Mouse (Mus musculus): Measurements from ENCODE around the gene Ccdc24. TPM values are rescaled to one million over a fixed set of nuclear protein-coding genes. Genes with fewer than 3 reads are reported as not detected.

The Ccdc24 gene
- polyA plus RNA-seq, 1 experiment from 2014 or later, result 1.4 TPM

DNA sequence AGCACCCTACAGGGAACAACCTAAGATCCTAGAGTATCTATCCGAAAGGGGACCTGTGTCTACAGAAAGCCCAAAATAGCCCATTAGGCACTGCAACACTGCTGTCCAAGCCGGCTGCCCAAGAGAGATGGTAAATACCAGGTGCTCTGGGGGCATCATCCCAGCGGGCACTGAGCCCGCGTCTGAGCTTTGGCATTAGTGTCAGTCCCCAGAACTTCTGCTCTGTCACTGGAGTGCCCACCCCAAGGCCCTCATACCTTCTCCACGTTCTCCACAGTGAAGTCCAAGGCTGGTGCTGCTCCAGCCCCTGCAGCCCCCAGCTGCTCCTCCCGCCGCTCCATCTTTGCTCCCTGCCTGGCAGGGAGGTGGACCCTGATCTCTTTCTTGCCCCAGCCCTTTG lies 41.7 kb upstream of the Ccdc24 start:
- no peak for ATAC-seq (ENCODE audit: low FRiP score)

DNA sequence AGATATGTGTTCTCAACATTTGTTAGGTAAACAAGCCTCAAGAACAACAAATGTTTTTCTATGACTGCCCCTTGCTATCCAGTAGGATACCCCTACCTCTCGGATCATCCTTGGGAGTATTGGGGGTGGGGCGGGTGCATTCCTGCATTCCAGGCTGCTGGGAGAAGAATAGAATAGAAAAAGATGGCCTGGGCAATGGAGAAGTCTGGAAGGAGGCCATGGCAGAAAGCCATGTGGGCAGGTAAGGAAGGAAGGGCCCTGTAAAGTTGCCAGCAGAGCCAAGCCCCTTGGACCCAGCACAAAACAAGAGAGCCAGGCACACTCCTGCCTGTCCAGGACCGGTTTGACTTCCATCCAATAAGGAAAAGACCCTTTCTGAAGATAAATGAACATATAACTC lies 41.1 kb upstream of the Ccdc24 start:
- Histone ChIP-seq H3K9me3 (ENCODE audit: control insufficient read depth, low read length) (no peaks in the 10 kb centered on the region), H3K4me3 (ENCODE audit: low read depth, low read length) (no peak overlapping the region; the same call in 1 of the 2 replicates), H3K4me1 (ENCODE audit: control insufficient read depth, insufficient read depth, low read length) (peaks cover 22% of the 10 kb centered on the region), H3K4me2 (peak overlapping the region; percentile 98), H3K27me3 (ENCODE audit: control insufficient read depth, insufficient read depth, low read length) (no peaks in the 10 kb centered on the region), H3K9ac (ENCODE audit: low read length) (no peak overlapping the region; the same call in 1 of the 2 replicates), H3K27ac (ENCODE audit: low read depth, low read length) (no peak overlapping the region), H3K36me3 (ENCODE audit: control insufficient read depth, insufficient read depth, low read length) (peaks cover 5% of the 10 kb centered on the region)
- 46% methylated on average over 3 of the region's 3 CpGs for WGBS
- DNase-seq (ENCODE audit: low spot score, missing footprints) (no peak), ATAC-seq (ENCODE audit: low FRiP score) (no peak)

More for the DNA sequence above, 41.7 kb upstream of the Ccdc24 start:
- no peaks in the 10 kb centered on the region for H3K9me3 ChIP-seq (ENCODE audit: control insufficient read depth, low read length)
- peak overlapping the region; percentile 98 for H3K4me2 ChIP-seq
- DNase-seq (ENCODE audit: low spot score, missing footprints), result no peak
- peaks cover 5% of the 10 kb centered on the region for H3K36me3 ChIP-seq (ENCODE audit: control insufficient read depth, insufficient read depth, low read length)
- no peak overlapping the region for H3K27ac ChIP-seq (ENCODE audit: low read depth, low read length)
- H3K9ac ChIP-seq (ENCODE audit: low read length), result peak overlapping the region; percentile 83
- peak overlapping the region; percentile 77 for H3K4me3 ChIP-seq (ENCODE audit: low read depth, low read length)
- WGBS, result 20% methylated on average over 8 of the region's 8 CpGs
- no peaks in the 10 kb centered on the region for H3K27me3 ChIP-seq (ENCODE audit: control insufficient read depth, insufficient read depth, low read length)
- peaks cover 20% of the 10 kb centered on the region for H3K4me1 ChIP-seq (ENCODE audit: control insufficient read depth, insufficient read depth, low read length)

DNA sequence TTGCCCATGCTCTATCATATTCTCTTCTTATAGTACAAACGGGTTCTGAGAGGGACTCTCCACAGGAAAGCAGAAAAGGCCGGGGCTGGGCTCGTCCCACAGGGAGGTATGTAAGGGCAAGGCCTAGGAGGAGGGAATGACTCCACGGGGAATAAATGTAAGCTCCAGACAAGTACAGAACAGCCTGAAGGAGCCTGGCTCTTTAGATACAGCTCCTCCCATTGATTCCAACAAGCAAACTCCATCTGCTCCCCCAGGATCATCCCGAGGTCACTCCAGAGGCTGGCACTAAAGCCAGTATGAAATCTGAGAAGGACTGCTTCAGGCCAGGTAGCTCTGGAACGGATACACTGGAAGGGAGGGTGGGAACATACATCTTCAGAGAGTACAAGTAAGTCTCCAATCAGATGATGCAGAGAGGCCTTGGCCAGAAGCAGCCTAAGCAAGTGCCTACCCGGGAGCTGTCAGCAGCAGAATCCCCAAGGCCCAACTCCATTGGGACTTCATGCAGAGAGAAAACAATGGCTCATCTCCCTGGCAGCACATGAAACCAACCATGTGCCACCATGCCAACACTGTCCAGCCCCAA lies 40.4 kb upstream of the Ccdc24 start:
- 76% methylated on average over 7 of the region's 7 CpGs for WGBS
- Histone ChIP-seq H3K27me3 (ENCODE audit: control insufficient read depth, insufficient read depth, low read length) (no peaks in the 10 kb centered on the region), H3K9ac (ENCODE audit: low read length) (no peak overlapping the region), H3K4me2 (peak overlapping the region; percentile 98; the same call in 1 of the 2 replicates), H3K4me1 (ENCODE audit: control insufficient read depth, insufficient read depth, low read length) (peaks cover 22% of the 10 kb centered on the region), H3K4me3 (ENCODE audit: low read depth, low read length) (no peak overlapping the region), H3K27ac (ENCODE audit: low read depth, low read length) (no peak overlapping the region), H3K36me3 (ENCODE audit: control insufficient read depth, insufficient read depth, low read length) (peaks cover 5% of the 10 kb centered on the region), H3K9me3 (ENCODE audit: control insufficient read depth, low read length) (no peaks in the 10 kb centered on the region)
- DNase-seq (ENCODE audit: low spot score, missing footprints) (no peak), ATAC-seq (ENCODE audit: low FRiP score) (no peak)

GRCm38 (mm10) chr4:117912131-117912561 lies 39.8 kb upstream of the Ccdc24 start:
- Histone ChIP-seq H3K27ac (ENCODE audit: low read depth, low read length) (no peak overlapping the region), H3K9me3 (ENCODE audit: control insufficient read depth, low read length) (no peaks in the 10 kb centered on the region), H3K4me1 (ENCODE audit: control insufficient read depth, insufficient read depth, low read length) (peaks cover 22% of the 10 kb centered on the region), H3K27me3 (ENCODE audit: control insufficient read depth, insufficient read depth, low read length) (no peaks in the 10 kb centered on the region), H3K9ac (ENCODE audit: low read length) (no peak overlapping the region), H3K4me2 (no peak overlapping the region), H3K4me3 (ENCODE audit: low read depth, low read length) (no peak overlapping the region), H3K36me3 (ENCODE audit: control insufficient read depth, insufficient read depth, low read length) (peaks cover 5% of the 10 kb centered on the region)
- ATAC-seq (ENCODE audit: low FRiP score) (no peak), DNase-seq (ENCODE audit: low spot score, missing footprints) (no peak)
- WGBS, result 94% methylated on average over 13 of the region's 13 CpGs

- Histone ChIP-seq H3K4me1 (ENCODE audit: control insufficient read depth, insufficient read depth, low read length) (peaks cover 15% of the 10 kb centered on the region), H3K27ac (ENCODE audit: low read depth, low read length) (no peak overlapping the region)
Observed at GRCm38 (mm10) chr4:117908834-117909453, 36.6 kb upstream of the Ccdc24 start.

DNA sequence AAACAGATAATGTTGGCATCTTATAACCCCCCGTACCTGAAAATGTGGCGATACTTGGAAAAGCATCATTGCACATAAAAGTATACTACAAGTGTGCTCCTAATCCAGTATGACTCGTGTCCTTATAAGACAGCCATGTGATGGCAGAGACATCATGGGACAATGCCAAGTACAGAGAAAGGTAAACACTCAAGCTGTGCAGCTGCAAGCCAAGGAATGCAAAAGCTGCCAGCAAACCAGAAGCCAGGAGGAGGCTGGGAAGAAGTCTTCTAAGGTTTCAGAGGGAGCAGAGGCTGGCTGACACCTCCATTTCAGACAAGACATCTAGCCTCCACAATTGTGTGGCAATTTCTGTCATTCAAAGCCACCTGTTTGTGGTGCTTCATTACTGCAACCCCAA lies 33.8 kb upstream of the Ccdc24 start:
- Histone ChIP-seq H3K9ac (ENCODE audit: low read length) (no peak overlapping the region), H3K4me3 (ENCODE audit: low read depth, low read length) (no peak overlapping the region), H3K27me3 (ENCODE audit: control insufficient read depth, insufficient read depth, low read length) (no peaks in the 10 kb centered on the region), H3K27ac (ENCODE audit: low read depth, low read length) (no peak overlapping the region), H3K4me2 (no peak overlapping the region), H3K4me1 (ENCODE audit: control insufficient read depth, insufficient read depth, low read length) (peaks cover 5% of the 10 kb centered on the region; the same call in 1 of the 2 replicates), H3K36me3 (ENCODE audit: control insufficient read depth, insufficient read depth, low read length) (peaks cover 34% of the 10 kb centered on the region), H3K9me3 (ENCODE audit: control insufficient read depth, low read length) (no peaks in the 10 kb centered on the region)
- no peak for ATAC-seq (ENCODE audit: low FRiP score)
- 91% methylated on average over 3 of the region's 3 CpGs for WGBS
- DNase-seq (ENCODE audit: low spot score, missing footprints), result no peak

More at GRCm38 (mm10) chr4:117908834-117909453, 36.6 kb upstream of the Ccdc24 start:
- ATAC-seq (ENCODE audit: low FRiP score) (peak; percentile 68; the same call in 1 of the 2 replicates), DNase-seq (ENCODE audit: low spot score, missing footprints) (no peak)
- no peaks in the 10 kb centered on the region for H3K9me3 ChIP-seq (ENCODE audit: control insufficient read depth, low read length)
- WGBS, result 70% methylated on average over 8 of the region's 8 CpGs
- H3K36me3 ChIP-seq (ENCODE audit: control insufficient read depth, insufficient read depth, low read length), result peaks cover 14% of the 10 kb centered on the region
- no peaks in the 10 kb centered on the region for H3K27me3 ChIP-seq (ENCODE audit: control insufficient read depth, insufficient read depth, low read length)
- H3K9ac ChIP-seq (ENCODE audit: low read length), result no peak overlapping the region
- no peak overlapping the region for H3K4me3 ChIP-seq (ENCODE audit: low read depth, low read length)
- H3K4me2 ChIP-seq, result no peak overlapping the region

GRCm38 (mm10) chr4:117904761-117905160 lies 32.4 kb upstream of the Ccdc24 start:
- peaks cover 37% of the 10 kb centered on the region for H3K36me3 ChIP-seq (ENCODE audit: control insufficient read depth, insufficient read depth, low read length)
- no peaks in the 10 kb centered on the region for H3K9me3 ChIP-seq (ENCODE audit: control insufficient read depth, low read length)
- no peak overlapping the region for H3K9ac ChIP-seq (ENCODE audit: low read length)
- H3K4me3 ChIP-seq (ENCODE audit: low read depth, low read length), result no peak overlapping the region
- DNase-seq (ENCODE audit: low spot score, missing footprints) (no peak), ATAC-seq (ENCODE audit: low FRiP score) (no peak)
- H3K27ac ChIP-seq (ENCODE audit: low read depth, low read length), result no peak overlapping the region
- peaks cover 5% of the 10 kb centered on the region; the same call in 1 of the 2 replicates for H3K4me1 ChIP-seq (ENCODE audit: control insufficient read depth, insufficient read depth, low read length)
- no peak overlapping the region for H3K4me2 ChIP-seq
- no peaks in the 10 kb centered on the region for H3K27me3 ChIP-seq (ENCODE audit: control insufficient read depth, insufficient read depth, low read length)
- 90% methylated on average over 8 of the region's 8 CpGs for WGBS

GRCm38 (mm10) chr4:117904094-117904493 lies 31.7 kb upstream of the Ccdc24 start:
- ATAC-seq (ENCODE audit: low FRiP score) (no peak), DNase-seq (ENCODE audit: low spot score, missing footprints) (no peak)
- Histone ChIP-seq H3K4me2 (no peak overlapping the region), H3K4me3 (ENCODE audit: low read depth, low read length) (no peak overlapping the region), H3K27ac (ENCODE audit: low read depth, low read length) (no peak overlapping the region), H3K36me3 (ENCODE audit: control insufficient read depth, insufficient read depth, low read length) (peaks cover 40% of the 10 kb centered on the region), H3K9me3 (ENCODE audit: control insufficient read depth, low read length) (no peaks in the 10 kb centered on the region), H3K27me3 (ENCODE audit: control insufficient read depth, insufficient read depth, low read length) (no peaks in the 10 kb centered on the region), H3K4me1 (ENCODE audit: control insufficient read depth, insufficient read depth, low read length) (peaks cover 2% of the 10 kb centered on the region; the same call in 1 of the 2 replicates), H3K9ac (ENCODE audit: low read length) (no peak overlapping the region)
- 89% methylated on average over 10 of the region's 10 CpGs for WGBS

- 91% methylated on average over 3 of the region's 3 CpGs for WGBS
- H3K27me3 ChIP-seq (ENCODE audit: control insufficient read depth, insufficient read depth, low read length), result no peaks in the 10 kb centered on the region
- no peak overlapping the region for H3K4me2 ChIP-seq
- no peak for DNase-seq (ENCODE audit: low spot score, missing footprints)
- H3K9ac ChIP-seq (ENCODE audit: low read length), result no peak overlapping the region
- H3K4me3 ChIP-seq (ENCODE audit: low read depth, low read length), result no peak overlapping the region
- ATAC-seq (ENCODE audit: low FRiP score), result no peak
- no peak overlapping the region for H3K27ac ChIP-seq (ENCODE audit: low read depth, low read length)
- no peaks in the 10 kb centered on the region for H3K9me3 ChIP-seq (ENCODE audit: control insufficient read depth, low read length)
- H3K36me3 ChIP-seq (ENCODE audit: control insufficient read depth, insufficient read depth, low read length), result peaks cover 35% of the 10 kb centered on the region
- no peaks in the 10 kb centered on the region for H3K4me1 ChIP-seq (ENCODE audit: control insufficient read depth, insufficient read depth, low read length)
Observed at GRCm38 (mm10) chr4:117898111-117898510, 25.8 kb upstream of the Ccdc24 start.
